Mouse (Mus musculus) heart, postnatal 0 days (tissue): ENCODE results near the gene Ttc21a. TPM values are rescaled to one million over a fixed set of nuclear protein-coding genes. Genes with fewer than 3 reads are reported as not detected.
A peak's percentile ranks its signal among the peaks of the same experiment; 100 is the strongest.

ENCODE experiments used
- ATAC-seq: fragments of 200-750 bp; cut with Nextera tagmentation; 2 replicates; pipeline ENCODE4 v1.8.0; 2017; ENCODE audit warnings: low read depth, moderate number of reproducible peaks, moderate library complexity; ENCODE audit not compliant: insufficient read depth
- DNase-seq: peaks from one replicate; pipeline ENCODE4 v3.0.0-alpha.2; 2016; ENCODE audit warnings: low spot score
- H3K27ac ChIP-seq: fragments of 300-500 bp; sonication (generic); 2 replicates; pipeline ENCODE4 v1.5.1; 2014; ENCODE audit warnings: low read depth, mild to moderate bottlenecking
- H3K27me3 ChIP-seq: fragments of 300-500 bp; sonication (generic); 2 replicates; pipeline ENCODE4 v1.6.1; 2014; ENCODE audit warnings: low read length, mixed read lengths; ENCODE audit not compliant: control insufficient read depth, insufficient read depth
- H3K36me3 ChIP-seq: fragments of 300-500 bp; sonication (generic); replicated peaks from 2 replicates; pipeline ENCODE4 v1.6.1; 2014; ENCODE audit warnings: low read length, mixed read lengths; ENCODE audit not compliant: control insufficient read depth, insufficient read depth
- H3K4me1 ChIP-seq: fragments of 300-500 bp; sonication (generic); 2 replicates; pipeline ENCODE4 v1.6.1; 2014; ENCODE audit warnings: antibody characterized with exemption; ENCODE audit not compliant: control insufficient read depth, insufficient read depth
- H3K4me2 ChIP-seq: fragments of 300-500 bp; sonication (generic); 2 replicates; pipeline ENCODE4 v1.6.1; 2014; ENCODE audit warnings: low read depth, mild to moderate bottlenecking, low read length, moderate library complexity
- H3K4me3 ChIP-seq: fragments of 300-500 bp; sonication (generic); 2 replicates; pipeline ENCODE4 v1.5.1; 2014; ENCODE audit warnings: low read depth, low read length
- H3K9ac ChIP-seq: fragments of 300-500 bp; sonication (generic); replicated peaks from 2 replicates; pipeline ENCODE4 v1.6.1; 2014; ENCODE audit warnings: low read depth, low read length, mixed read lengths
- H3K9me3 ChIP-seq: fragments of 300-500 bp; sonication (generic); replicated peaks from 2 replicates; pipeline ENCODE4 v1.6.1; 2016; ENCODE audit warnings: low read length; ENCODE audit not compliant: control insufficient read depth
- CTCF ChIP-seq: IDR thresholded peaks from 2 replicates; pipeline ENCODE4 v1.5.1; 2016; ENCODE audit warnings: antibody characterized with exemption, control low read depth, low read depth
- EP300 ChIP-seq: IDR thresholded peaks from 2 replicates; pipeline ENCODE4 v1.6.1; 2016; ENCODE audit warnings: antibody characterized with exemption, low read depth
- WGBS: fragments of 180-500 bp; shearing (Covaris S2); extraction: QIAGEN DNeasy Blood & Tissue Kit; methylation state at CpG from one replicate; pipeline ENCODE4 v1.1.7; 2014; 5-methylcytosine and 5-hydroxymethylcytosine counted together
- polyA plus RNA-seq: library from polyadenylated mRNA; unstranded; fragments of >200 nt; fragmentation: Nextera tagmentation; extraction: Ambion mirVana; gene quantifications from 2 replicates; pipeline ENCODE4 v1.2.1, GENCODE M21; 2015
- total RNA-seq: library from RNA; depleted of rRNA; stranded (reverse); fragments of >200 nt; gene quantifications from 2 replicates; pipeline ENCODE4 v1.2.3, GENCODE M21; 2014; ENCODE audit warnings: low replicate concordance

Ttc21a gene
- total and polyA plus RNA-seq, 2 experiments from 2014 or later: 0.07 TPM; not detected in 1

DNA sequence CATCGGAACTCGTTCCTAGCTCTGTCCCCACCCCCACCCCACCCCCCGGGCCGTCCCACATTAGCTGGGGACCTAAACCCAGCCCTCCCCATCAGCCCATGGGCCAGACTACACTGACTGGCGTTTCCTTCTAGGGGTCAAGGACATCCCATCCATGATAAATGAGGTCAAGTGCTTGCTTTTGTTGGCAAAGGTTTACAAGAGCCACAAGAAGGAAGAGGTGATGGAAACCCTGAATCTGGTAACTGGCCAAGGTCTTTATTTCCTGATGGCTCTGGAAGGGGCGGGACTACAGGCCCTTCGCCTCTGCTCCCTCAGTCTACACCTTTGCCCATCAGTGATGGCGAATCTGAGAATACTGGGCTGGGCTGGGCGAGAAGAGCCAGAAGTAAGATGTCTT is 21.4 kb downstream of the Ttc21a start:
- WGBS: 64% methylated on average over 9 of the region's 9 CpGs
- TF ChIP-seq CTCF (no peak), EP300 (no peak)
- Histone ChIP-seq H3K36me3 (no peaks in the 10 kb centered on the region), H3K4me3 (no peak overlapping the region), H3K4me1 (peaks cover 9% of the 10 kb centered on the region), H3K27ac (no peak overlapping the region), H3K4me2 (no peak overlapping the region), H3K9ac (no peak overlapping the region), H3K27me3 (no peaks in the 10 kb centered on the region), H3K9me3 (no peaks in the 10 kb centered on the region)
- no peak for ATAC-seq
- DNase-seq: no peak

DNA sequence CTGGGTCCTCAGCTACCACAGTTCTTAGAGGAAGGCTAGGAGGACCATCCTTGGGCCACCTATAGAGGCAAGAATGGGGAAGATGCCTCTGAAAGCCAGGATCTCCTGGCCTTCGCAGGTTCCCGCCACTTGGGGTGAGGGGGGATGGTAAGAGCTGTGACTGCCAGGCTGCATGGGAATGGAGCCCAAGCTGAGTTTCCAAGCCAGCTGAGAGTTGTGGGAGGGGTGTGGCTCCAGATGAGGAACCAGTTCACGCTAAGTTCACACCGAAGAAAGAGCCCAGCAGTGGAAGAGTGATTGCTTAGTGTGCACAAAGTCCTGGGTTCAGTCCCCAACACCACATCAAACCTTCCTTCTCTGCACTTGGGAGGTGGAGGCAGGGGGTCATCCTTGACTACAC is 24.8 kb downstream of the Ttc21a start:
- no peak overlapping the region for H3K27ac ChIP-seq
- TF ChIP-seq EP300: no peak
- TF ChIP-seq CTCF: no peak
- ATAC-seq (no peak), DNase-seq (no peak)
- H3K27me3 ChIP-seq: no peaks in the 10 kb centered on the region
- peaks cover 9% of the 10 kb centered on the region for H3K4me1 ChIP-seq
- no peak overlapping the region for H3K4me3 ChIP-seq
- no peak overlapping the region for H3K9ac ChIP-seq
- WGBS: 66% methylated on average over 4 of the region's 4 CpGs
- H3K4me2 ChIP-seq: no peak overlapping the region
- H3K36me3 ChIP-seq: no peaks in the 10 kb centered on the region
- H3K9me3 ChIP-seq: no peaks in the 10 kb centered on the region

DNA sequence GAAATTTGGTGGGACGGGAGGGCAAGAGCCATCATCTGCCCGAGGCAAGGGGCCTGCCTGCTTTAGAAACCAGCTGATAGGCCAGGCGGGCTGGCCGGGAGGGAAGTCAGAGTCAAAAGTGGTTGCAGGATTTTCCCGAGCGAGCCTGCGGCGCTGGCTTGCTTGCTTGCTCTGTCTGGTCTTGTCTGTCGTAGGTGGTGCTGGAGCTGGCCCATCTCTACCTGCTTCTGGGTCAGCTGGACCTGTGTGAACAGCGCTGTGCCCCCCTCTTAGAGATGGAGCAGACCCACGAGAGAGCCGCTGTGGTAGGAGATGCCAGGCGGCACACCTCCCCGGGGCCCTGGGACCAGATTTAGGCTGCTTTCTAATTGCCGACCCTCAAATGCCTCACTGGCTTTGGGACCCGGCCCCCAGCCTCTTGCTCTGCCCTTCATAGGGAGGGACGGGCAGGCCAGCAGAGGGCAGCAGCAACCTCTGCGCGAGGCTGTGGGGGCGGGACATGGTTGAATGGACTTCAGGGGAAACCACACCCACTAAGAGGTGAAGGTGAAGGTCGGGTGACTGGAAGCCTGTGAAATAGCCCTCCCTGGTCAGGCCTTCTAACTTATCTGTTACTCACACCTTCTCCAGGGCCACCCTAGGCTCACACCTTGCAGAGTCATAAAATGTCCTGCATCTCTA is 25.7 kb downstream of the Ttc21a start:
- Histone ChIP-seq H3K9me3 (no peaks in the 10 kb centered on the region), H3K4me2 (peak overlapping the region; percentile 54), H3K27ac (peak overlapping the region; percentile 74; the same call in 1 of the 2 replicates), H3K4me3 (peak overlapping the region; percentile 31), H3K4me1 (peaks cover 9% of the 10 kb centered on the region), H3K27me3 (no peaks in the 10 kb centered on the region), H3K36me3 (no peaks in the 10 kb centered on the region), H3K9ac (peak overlapping the region; percentile 38; the same call in 1 of the 2 replicates)
- TF ChIP-seq EP300: no peak
- peak; percentile 97 for TF ChIP-seq CTCF
- peak; percentile 88 for ATAC-seq
- 7% methylated on average over 21 of the region's 21 CpGs for WGBS
- peak; percentile 92 for DNase-seq

DNA sequence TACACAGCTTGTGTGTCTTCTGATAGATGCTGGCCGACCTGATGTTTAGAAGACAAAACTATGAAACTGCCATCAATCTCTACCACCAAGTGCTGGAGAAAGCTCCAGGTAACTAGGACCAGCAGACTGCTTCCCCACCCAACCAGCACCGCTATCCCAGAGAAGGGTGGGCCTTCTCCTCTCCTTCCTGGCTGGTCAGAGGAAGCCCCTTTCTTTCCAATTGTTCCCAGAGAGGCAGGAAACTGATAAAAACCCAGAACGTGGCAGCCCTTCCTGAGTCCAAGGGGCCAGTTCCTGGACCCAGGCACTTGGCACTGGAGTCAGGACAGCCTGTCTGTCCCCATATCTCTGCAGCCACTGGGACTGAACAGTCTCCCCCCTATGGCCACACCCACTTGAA is 26.8 kb downstream of the Ttc21a start:
- H3K27ac ChIP-seq: peak overlapping the region; percentile 74
- H3K9me3 ChIP-seq: no peaks in the 10 kb centered on the region
- peak; percentile 44 for DNase-seq
- H3K4me2 ChIP-seq: no peak overlapping the region
- H3K4me3 ChIP-seq: no peak overlapping the region
- no peaks in the 10 kb centered on the region for H3K36me3 ChIP-seq
- no peak overlapping the region for H3K9ac ChIP-seq
- H3K4me1 ChIP-seq: peaks cover 9% of the 10 kb centered on the region
- no peaks in the 10 kb centered on the region for H3K27me3 ChIP-seq
- peak; percentile 82; the same call in 1 of the 2 replicates for TF ChIP-seq EP300
- no peak for TF ChIP-seq CTCF
- WGBS: 61% methylated on average over 3 of the region's 3 CpGs
- peak; percentile 48 for ATAC-seq

DNA sequence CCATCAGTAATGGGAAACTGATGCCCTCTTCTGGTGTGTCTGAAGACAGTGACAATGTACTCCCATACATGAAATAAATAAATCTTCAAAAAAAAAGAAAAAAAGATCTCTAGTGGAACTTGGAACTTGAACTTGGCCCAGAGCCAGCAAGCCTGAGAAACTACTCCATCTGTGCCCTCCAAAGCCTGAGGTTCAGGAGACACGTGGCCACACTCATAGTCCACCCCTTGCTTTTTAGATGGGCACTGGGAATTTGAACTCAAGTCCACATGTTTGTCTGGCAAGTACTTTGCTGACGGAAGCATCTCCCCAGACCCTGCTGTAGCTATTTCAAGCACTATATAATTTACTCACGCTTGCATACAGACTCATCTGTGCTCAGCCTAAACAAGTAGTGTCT is 27.8 kb downstream of the Ttc21a start:
- H3K4me3 ChIP-seq: no peak overlapping the region
- no peak overlapping the region for H3K27ac ChIP-seq
- no peaks in the 10 kb centered on the region for H3K36me3 ChIP-seq
- no peak for DNase-seq
- no peaks in the 10 kb centered on the region for H3K27me3 ChIP-seq
- no peak for ATAC-seq
- 61% methylated on average over 3 of the region's 3 CpGs for WGBS
- no peaks in the 10 kb centered on the region for H3K9me3 ChIP-seq
- peaks cover 16% of the 10 kb centered on the region for H3K4me1 ChIP-seq
- H3K4me2 ChIP-seq: no peak overlapping the region
- H3K9ac ChIP-seq: no peak overlapping the region
- TF ChIP-seq CTCF (no peak), EP300 (no peak)
